Mouse (Mus musculus) stomach, embryonic 15.5 days (tissue): ENCODE measurements at regions not wholly inside any gene's neighbourhood (a gene's known extent, or its start where the extent isn't known, plus 50 kb on each side); places are given as distances from the start of the nearest gene placed in this dataset.
A peak's percentile ranks its signal among the peaks of the same experiment; 100 is the strongest.

ENCODE experiments used
- ATAC-seq: fragments of 200-750 bp; cut with Nextera tagmentation; 2 replicates; pipeline ENCODE4 v1.8.0; 2017; ENCODE audit warnings: low read depth, moderate number of reproducible peaks, moderate TSS enrichment; ENCODE audit not compliant: insufficient read depth, low FRiP score
- H3K27ac ChIP-seq: fragments of 300-500 bp; sonication (generic); 2 replicates; pipeline ENCODE4 v1.5.1; 2015; ENCODE audit warnings: mild to moderate bottlenecking, inconsistent platforms
- H3K27me3 ChIP-seq: fragments of 300-500 bp; sonication (generic); replicated peaks from 2 replicates; pipeline ENCODE4 v1.6.1; 2015; ENCODE audit warnings: inconsistent platforms
- H3K36me3 ChIP-seq: fragments of 300-500 bp; sonication (generic); 2 replicates; pipeline ENCODE4 v1.6.1; 2015; ENCODE audit warnings: inconsistent platforms
- H3K4me1 ChIP-seq: fragments of 300-500 bp; sonication (generic); 2 replicates; pipeline ENCODE4 v1.6.1; 2015; ENCODE audit warnings: inconsistent platforms
- H3K4me2 ChIP-seq: fragments of 300-500 bp; sonication (generic); 2 replicates; pipeline ENCODE4 v1.6.1; 2015; ENCODE audit warnings: mild to moderate bottlenecking, inconsistent platforms
- H3K4me3 ChIP-seq: fragments of 300-500 bp; sonication (generic); replicated peaks from 2 replicates; pipeline ENCODE4 v1.5.1; 2015; ENCODE audit warnings: inconsistent platforms
- H3K9ac ChIP-seq: fragments of 300-500 bp; sonication (generic); 2 replicates; pipeline ENCODE4 v1.6.1; 2015; ENCODE audit warnings: inconsistent platforms
- H3K9me3 ChIP-seq: fragments of 300-500 bp; sonication (generic); 2 replicates; pipeline ENCODE4 v1.6.1; 2016; ENCODE audit warnings: inconsistent platforms
- WGBS: fragments of 180-500 bp; shearing (Covaris S2); methylation state at CpG from one replicate; pipeline ENCODE4 v1.1.7; 2015; 5-methylcytosine and 5-hydroxymethylcytosine counted together

DNA sequence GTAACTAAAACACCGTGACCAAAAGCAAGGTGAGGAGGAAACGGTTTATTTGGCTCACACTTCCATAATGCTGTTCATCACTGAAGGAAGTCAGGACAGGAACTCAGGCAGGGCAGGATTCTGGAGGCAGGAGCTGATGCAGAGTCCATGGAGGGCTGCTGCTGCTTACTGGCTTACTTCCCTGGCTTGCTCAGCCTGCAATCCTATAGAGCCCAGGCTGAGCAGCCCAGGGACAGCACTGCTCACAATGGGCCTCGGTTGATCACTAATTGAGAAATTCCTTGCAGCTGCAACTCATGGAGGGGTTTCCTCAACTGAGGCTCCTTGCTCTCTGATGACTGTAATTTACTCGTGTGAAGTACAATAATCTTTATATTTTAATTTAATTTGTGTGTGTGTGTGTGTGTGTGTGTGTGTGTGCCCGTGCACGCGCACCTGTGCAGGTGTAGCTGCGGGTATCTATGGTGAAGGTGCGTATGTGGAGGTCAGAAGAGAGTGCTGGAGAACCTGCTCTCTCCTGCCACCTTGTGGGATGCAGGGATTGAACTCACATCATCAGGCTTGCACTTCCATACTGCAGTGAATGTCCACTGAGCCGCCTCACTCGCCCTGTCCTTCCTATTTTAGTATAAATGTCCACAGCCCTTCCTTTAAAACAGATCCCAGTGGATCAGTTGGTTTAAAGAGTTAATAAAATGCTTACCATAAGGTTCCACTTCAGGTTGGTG, 886.6 kb upstream of the Car8 start:
- H3K27ac ChIP-seq = no peak overlapping the region
- 0 out of 2 replicates have a peak, but pooled peaks cover 6% of the 10 kb centered on the region for H3K4me1 ChIP-seq
- no peaks in the 10 kb centered on the region for H3K9me3 ChIP-seq
- H3K36me3 ChIP-seq = no peaks in the 10 kb centered on the region
- H3K4me2 ChIP-seq = no peak overlapping the region
- 51% methylated on average over 11 of the region's 11 CpGs for WGBS
- H3K4me3 ChIP-seq = no peak overlapping the region
- H3K9ac ChIP-seq = no peak overlapping the region
- ATAC-seq = no peak
- H3K27me3 ChIP-seq = no peaks in the 10 kb centered on the region

DNA sequence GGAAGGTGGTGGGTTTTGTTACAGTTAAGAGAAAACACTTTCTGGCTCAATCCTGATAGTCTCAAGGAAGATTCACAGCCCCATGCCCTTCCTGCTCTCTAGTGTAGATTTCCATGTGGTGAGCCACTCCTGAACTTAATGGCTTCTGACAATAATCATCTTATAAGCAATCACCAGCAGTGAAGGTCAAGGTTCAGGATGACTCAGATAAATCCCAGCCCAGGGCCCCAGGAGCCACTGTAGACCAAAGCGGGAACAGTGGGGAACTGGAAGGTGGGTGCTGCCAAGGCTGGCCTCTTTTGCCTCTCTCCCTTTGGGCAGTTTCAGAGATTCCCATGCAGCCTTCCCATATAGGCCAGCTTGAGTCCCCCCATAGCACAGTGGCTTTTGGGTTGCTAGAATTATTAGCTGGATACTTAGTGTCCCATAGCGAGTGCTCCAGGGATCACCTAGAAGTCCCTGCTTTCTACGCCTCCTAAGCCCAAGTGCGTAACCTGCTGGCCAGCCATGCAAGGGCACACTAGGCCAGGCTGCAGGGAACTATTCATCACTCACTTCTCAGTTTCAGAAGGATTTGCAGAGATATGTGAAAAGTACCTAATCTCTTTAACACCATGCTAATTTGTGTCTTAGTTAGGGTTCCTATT, 885.9 kb upstream of the Car8 start:
- H3K4me3 ChIP-seq = no peak overlapping the region
- H3K27ac ChIP-seq = no peak overlapping the region
- ATAC-seq = no peak
- no peaks in the 10 kb centered on the region for H3K27me3 ChIP-seq
- no peaks in the 10 kb centered on the region for H3K9me3 ChIP-seq
- no peaks in the 10 kb centered on the region for H3K36me3 ChIP-seq
- whole genome bisulfite sequencing = 90% methylated on average over 4 of the region's 4 CpGs
- 0 out of 2 replicates have a peak, but pooled peaks cover 6% of the 10 kb centered on the region for H3K4me1 ChIP-seq
- no peak overlapping the region for H3K4me2 ChIP-seq
- H3K9ac ChIP-seq = no peak overlapping the region

DNA sequence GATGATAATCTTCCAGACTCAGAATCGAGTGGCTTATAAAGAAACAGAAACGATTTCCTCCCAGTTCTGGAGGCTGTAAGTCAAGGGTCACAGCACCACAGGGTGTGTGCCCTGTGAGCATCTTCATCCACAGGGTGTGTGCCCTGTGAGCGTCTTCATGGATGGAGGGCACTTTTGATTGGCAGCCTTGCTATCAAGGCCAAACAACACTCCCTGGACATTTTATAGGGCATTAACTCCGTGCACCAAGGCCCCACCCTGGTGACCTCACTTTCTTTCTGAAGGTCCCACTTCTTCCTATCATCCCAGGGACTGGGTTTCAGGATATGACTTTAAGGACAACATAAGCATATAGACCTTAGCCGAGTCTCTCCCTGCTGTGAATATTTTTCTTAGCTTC, 885.3 kb upstream of the Car8 start:
- no peaks in the 10 kb centered on the region for H3K9me3 ChIP-seq
- no peak overlapping the region for H3K27ac ChIP-seq
- H3K4me3 ChIP-seq = no peak overlapping the region
- 55% methylated on average over 5 of the region's 5 CpGs for WGBS
- H3K36me3 ChIP-seq = no peaks in the 10 kb centered on the region
- H3K27me3 ChIP-seq = no peaks in the 10 kb centered on the region
- H3K9ac ChIP-seq = no peak overlapping the region
- H3K4me2 ChIP-seq = no peak overlapping the region
- 0 out of 2 replicates have a peak, but pooled peaks cover 6% of the 10 kb centered on the region for H3K4me1 ChIP-seq
- ATAC-seq = no peak

DNA sequence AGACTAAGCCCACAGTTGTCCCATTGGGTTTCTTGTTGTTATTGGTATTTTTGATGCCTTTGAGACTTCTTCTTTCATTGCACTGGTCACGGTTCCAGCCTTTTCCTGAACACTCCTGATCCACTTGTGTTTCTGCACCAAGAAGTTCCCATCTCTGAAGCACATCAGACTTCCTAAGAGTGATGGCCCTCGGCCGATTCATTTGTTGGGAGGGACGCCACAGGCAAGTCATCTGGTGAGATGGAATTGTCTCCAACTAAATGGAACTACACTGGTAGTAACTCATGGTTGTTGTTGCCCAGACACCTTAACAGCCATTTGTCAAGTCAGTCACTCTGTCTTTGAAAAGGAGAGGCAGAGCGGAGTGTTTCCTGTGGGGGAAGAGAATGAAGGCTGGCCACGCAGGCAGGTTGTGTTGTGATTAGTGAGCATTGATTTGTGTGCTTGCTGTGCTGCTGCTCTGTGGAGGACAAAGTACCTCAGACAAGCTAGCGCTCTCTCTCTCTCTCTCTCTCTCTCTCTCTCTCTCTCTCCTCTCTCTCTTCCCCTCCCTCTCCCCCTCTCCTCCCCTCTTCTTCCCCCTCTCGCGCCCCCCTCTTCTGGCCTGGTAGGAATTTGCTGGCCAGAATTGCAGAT, 884.7 kb upstream of the Car8 start:
- no peak overlapping the region for H3K27ac ChIP-seq
- H3K4me3 ChIP-seq = no peak overlapping the region
- no peaks in the 10 kb centered on the region for H3K36me3 ChIP-seq
- H3K9me3 ChIP-seq = no peaks in the 10 kb centered on the region
- WGBS = 54% methylated on average over 9 of the region's 9 CpGs
- H3K9ac ChIP-seq = no peak overlapping the region
- 0 out of 2 replicates have a peak, but pooled peaks cover 6% of the 10 kb centered on the region for H3K4me1 ChIP-seq
- ATAC-seq = no peak
- H3K27me3 ChIP-seq = no peaks in the 10 kb centered on the region
- no peak overlapping the region for H3K4me2 ChIP-seq

DNA sequence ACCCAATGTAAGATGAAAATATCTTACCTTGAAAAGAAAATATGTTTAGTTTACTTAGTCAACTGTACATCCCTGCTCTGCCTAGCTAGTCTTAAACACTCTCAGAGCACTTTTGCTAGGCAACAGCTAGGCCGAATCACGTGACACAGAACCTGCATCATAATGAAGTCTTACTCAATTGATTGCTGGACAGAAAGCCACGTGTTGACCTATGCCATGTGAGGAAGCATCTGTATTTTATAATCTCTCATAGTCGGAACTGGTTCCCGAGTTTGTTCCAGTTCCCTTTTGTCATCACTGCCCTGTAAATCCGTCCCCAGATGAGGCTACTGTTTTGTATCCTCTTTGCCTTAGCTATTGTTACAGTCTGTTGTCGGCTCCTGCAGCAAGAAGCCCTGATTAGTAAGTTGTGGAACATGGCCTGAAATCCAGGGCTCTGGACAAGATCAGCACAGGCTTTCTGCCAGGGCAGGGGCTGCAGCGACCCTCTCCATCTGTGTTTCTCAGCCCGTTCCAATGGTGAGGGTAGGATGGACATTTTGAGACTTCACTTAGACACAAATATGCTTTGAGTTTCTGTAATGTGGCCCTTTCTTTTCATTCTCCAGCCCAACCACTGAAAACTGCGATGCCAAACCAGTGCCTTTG, 883.9 kb upstream of the Car8 start:
- Histone ChIP-seq H3K4me3 (no peak overlapping the region), H3K27me3 (no peaks in the 10 kb centered on the region), H3K36me3 (no peaks in the 10 kb centered on the region), H3K4me2 (no peak overlapping the region), H3K9me3 (no peaks in the 10 kb centered on the region), H3K4me1 (0 out of 2 replicates have a peak, but pooled peaks cover 6% of the 10 kb centered on the region), H3K27ac (no peak overlapping the region), H3K9ac (no peak overlapping the region)
- no peak for ATAC-seq
- 73% methylated on average over 10 of the region's 10 CpGs for WGBS

DNA sequence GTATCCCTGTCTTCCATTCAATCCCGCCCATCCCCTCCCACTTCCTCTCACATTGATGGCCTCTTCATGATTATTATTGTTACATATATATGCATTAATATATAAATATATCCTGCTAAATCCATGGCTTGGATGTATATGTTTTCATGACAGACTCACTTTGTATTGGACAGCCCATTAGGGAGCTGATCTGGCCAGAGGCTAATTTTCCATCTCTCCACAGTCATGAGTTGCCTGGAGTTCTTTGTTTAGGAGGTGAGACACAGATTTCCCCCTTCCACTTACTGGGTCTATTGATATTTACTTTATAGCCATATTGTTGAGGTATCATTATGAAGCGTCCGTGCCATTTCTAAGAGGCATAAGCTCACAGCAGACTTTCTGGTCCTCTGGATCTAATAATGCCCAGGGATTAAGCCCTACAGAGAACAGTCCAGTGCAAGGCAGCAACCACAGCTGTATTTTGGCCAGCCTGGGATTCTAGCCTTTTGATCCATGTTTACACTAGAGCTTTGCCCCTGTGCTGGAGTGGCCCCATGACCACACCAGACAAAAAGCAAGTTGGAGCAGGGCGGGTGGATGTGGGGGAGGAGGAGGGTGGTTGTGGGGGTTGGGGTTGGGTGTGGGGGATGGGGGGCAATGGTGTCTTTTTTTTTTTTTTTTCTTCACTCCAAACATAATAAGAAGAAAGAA, 878.3 kb upstream of the Car8 start:
- no peaks in the 10 kb centered on the region for H3K27me3 ChIP-seq
- H3K4me2 ChIP-seq = no peak overlapping the region
- H3K4me1 ChIP-seq = no peaks in the 10 kb centered on the region
- no peaks in the 10 kb centered on the region for H3K36me3 ChIP-seq
- H3K9me3 ChIP-seq = no peaks in the 10 kb centered on the region
- peak; percentile 58; the same call in 1 of the 2 replicates for ATAC-seq
- H3K27ac ChIP-seq = no peak overlapping the region
- no peak overlapping the region for H3K4me3 ChIP-seq
- 50% methylated on average over 4 of the region's 4 CpGs for WGBS
- no peak overlapping the region for H3K9ac ChIP-seq

DNA sequence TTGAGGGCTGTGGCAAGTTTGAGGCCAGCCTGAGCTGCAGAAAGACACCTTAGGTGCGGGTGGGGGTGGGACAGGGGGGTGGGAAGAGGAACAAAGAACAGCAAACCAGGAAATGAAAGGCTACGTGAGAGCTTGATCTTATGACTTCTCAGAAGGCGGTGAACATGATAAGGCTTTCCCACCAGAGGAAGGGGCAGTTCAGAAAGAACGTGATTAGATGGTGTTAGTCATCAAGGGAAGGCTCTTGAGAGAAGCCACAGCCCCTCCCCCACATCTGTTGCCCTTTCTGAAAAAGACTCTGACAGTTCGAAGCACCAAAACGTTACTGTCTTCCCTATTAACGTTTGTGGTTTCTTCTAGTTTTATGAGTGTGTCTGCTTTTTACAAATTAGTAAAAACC, 877.0 kb upstream of the Car8 start:
- Histone ChIP-seq H3K4me1 (no peaks in the 10 kb centered on the region), H3K4me2 (no peak overlapping the region), H3K27ac (no peak overlapping the region), H3K36me3 (no peaks in the 10 kb centered on the region), H3K9me3 (no peaks in the 10 kb centered on the region), H3K27me3 (no peaks in the 10 kb centered on the region), H3K9ac (no peak overlapping the region), H3K4me3 (no peak overlapping the region)
- 21% methylated on average over 7 of the region's 7 CpGs for WGBS
- ATAC-seq = no peak; the same call in 1 of the 2 replicates

DNA sequence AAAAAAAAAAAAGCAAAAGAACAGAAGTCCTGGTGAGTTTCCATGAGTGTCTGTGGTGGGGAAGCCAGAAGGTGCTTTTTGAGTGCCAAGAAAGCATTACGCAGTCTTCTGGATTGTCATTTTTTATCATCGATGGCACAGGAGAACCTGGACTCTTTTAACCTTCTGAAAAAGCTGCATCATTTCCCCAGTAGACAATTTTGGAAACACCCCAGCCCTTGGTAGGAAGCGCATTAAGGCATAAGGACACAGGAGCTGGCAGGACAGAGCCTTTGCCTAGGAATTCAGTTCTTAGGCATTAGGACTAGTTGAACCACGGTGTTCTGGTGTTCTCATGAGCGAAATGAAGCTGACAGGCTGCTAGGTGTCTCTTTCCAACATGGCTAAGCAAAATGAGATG, 875.1 kb upstream of the Car8 start:
- Histone ChIP-seq H3K4me1 (no peaks in the 10 kb centered on the region), H3K27ac (no peak overlapping the region), H3K36me3 (no peaks in the 10 kb centered on the region), H3K27me3 (no peaks in the 10 kb centered on the region), H3K9me3 (no peaks in the 10 kb centered on the region), H3K4me2 (no peak overlapping the region), H3K4me3 (no peak overlapping the region), H3K9ac (no peak overlapping the region)
- no peak for ATAC-seq
- 83% methylated on average over 5 of the region's 5 CpGs for WGBS

DNA sequence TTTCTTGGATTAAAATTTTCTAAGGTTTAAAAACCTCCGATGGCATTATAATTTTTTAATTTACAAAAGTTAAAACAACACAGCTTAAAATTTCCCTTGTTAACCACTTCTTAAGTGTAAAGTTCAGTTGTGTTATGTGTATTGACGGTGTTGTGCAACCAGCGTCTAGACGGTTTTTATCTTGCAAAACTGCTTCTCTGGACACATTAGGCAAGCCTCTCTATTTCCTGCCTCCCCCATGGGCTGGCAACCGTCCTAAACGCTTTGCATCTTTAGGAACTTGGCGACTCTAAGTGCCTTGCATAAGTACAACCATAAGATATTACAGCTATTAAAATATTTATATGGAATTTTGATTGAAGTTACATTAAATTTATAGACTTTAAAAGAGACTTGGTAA, 871.5 kb upstream of the Car8 start:
- H3K9me3 ChIP-seq = no peaks in the 10 kb centered on the region
- H3K4me3 ChIP-seq = no peak overlapping the region
- no peak overlapping the region for H3K27ac ChIP-seq
- no peaks in the 10 kb centered on the region for H3K36me3 ChIP-seq
- no peaks in the 10 kb centered on the region for H3K27me3 ChIP-seq
- H3K9ac ChIP-seq = no peak overlapping the region
- 64% methylated on average over 7 of the region's 7 CpGs for WGBS
- H3K4me1 ChIP-seq = no peaks in the 10 kb centered on the region
- no peak overlapping the region for H3K4me2 ChIP-seq
- ATAC-seq = no peak

DNA sequence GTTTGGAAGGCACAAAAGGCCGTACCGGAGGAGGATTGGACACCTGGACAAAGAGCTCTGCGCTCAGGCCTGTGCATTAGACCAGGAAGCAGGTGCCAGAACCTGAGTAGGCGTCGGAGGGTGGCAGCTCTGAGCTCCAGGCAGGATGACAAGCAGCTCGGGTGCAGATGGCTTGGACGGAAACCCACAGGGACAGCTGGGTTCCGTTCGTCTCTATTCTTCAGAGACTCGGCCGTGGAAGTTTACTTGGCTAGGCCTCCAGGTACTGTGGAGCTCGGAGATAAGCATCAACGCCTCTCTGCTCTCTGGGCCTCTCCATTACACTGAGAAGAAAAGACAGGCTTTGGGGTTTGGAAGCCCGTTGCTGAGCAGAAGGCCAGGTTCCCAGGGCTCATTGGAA, 868.5 kb upstream of the Car8 start:
- Histone ChIP-seq H3K4me1 (no peaks in the 10 kb centered on the region), H3K4me3 (no peak overlapping the region), H3K9me3 (no peaks in the 10 kb centered on the region), H3K36me3 (no peaks in the 10 kb centered on the region), H3K4me2 (peak overlapping the region; percentile 6; the same call in 1 of the 2 replicates), H3K9ac (no peak overlapping the region), H3K27ac (peak overlapping the region; percentile 14; the same call in 1 of the 2 replicates), H3K27me3 (no peaks in the 10 kb centered on the region)
- WGBS = 56% methylated on average over 14 of the region's 14 CpGs
- peak; percentile 47; the same call in 1 of the 2 replicates for ATAC-seq

DNA sequence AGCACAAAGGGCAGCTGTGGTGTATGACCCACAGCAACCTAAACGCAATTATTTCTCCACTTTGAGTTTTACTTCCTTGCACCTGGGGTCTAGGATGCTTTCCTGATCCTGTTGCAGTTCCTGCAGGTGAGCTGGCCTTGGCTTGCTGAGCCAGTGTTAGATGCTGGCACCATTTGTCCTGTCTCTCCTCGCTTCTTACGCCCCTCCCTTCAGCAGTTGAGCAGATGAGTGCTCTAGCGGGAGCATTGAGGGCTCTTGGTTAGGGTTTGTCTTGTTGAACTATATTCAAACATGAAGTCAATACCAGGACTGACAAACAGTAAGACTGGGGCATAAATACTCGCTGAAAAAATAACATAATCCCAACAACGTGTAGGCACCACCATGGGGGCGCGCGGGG, 867.9 kb upstream of the Car8 start:
- WGBS = 73% methylated on average over 9 of the region's 9 CpGs
- no peak overlapping the region for H3K4me3 ChIP-seq
- H3K27me3 ChIP-seq = no peaks in the 10 kb centered on the region
- H3K36me3 ChIP-seq = no peaks in the 10 kb centered on the region
- no peak overlapping the region for H3K27ac ChIP-seq
- H3K9ac ChIP-seq = no peak overlapping the region
- H3K4me1 ChIP-seq = no peaks in the 10 kb centered on the region
- no peaks in the 10 kb centered on the region for H3K9me3 ChIP-seq
- no peak for ATAC-seq
- H3K4me2 ChIP-seq = no peak overlapping the region
